Mouse (Mus musculus): ENCODE measurements around the gene Hmx2.

Gene Hmx2

DNA sequence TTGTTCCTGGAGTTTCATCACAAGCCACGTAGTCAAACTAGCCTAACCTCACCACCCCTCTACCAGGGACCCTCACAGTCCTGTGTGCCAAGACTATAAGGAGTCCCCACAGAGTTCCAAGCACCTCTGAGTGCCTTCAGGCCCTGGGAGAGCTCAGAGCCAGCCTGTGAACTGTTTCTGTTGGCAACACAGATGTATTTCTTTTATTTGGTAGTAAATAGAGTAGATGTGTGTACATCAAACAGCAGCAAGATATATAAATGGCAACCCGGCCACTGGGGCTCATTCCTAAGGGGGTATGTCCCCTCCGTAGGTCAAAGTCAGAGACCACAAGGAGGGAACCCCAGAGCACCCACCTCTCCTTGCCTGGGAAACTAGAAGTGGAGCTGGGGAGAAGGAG lies at the start of gene Hmx2:
Gene Hmx2, plus strand, starts transcription at position 301 of the 400 bp plus-strand sequence.
- DNase-seq (ENCODE audit: low spot score), result no peak

DNA sequence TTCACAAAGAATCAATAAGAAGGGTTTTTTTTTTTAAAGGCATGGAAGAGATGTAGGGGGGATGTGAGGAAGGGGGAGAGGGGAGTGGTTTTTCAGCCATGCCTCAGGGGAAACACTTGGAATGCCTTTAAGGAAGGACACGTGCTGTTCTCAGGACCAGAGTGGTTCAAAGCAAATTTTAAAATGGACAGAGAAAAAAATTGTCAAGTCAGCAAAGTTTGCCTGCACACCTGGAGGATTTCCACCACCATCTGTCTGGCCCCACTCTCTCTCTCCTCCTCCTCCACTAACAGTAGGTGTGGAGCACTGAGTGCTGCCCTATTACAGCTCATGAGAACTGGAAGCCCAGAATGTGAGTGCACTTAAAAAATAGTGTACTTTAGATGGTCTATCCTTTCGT lies 44.8 kb upstream of the Hmx2 start:
- no peak for DNase-seq (ENCODE audit: low spot score)

DNA sequence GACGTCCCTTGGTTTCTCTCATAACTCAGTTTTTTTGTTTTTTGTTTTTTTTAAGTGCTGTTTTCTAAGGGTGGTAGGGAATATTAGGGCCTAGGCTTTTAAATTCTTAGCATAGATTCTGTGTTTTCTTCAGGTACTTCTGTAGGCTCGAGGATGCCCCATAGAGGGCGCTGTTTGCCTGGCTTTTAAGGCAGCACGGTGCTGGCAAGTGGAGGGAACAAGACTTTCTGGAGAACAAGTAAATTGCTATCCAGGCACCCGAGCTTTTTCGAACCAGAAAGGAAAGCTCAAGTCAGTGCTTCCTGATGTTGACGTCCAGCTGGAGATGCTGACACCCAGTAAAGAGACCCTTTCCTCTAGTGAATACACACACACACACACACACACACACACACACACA lies 8.6 kb upstream of the Hmx2 start:
- peak; percentile 93 for DNase-seq (ENCODE audit: low spot score)

DNA sequence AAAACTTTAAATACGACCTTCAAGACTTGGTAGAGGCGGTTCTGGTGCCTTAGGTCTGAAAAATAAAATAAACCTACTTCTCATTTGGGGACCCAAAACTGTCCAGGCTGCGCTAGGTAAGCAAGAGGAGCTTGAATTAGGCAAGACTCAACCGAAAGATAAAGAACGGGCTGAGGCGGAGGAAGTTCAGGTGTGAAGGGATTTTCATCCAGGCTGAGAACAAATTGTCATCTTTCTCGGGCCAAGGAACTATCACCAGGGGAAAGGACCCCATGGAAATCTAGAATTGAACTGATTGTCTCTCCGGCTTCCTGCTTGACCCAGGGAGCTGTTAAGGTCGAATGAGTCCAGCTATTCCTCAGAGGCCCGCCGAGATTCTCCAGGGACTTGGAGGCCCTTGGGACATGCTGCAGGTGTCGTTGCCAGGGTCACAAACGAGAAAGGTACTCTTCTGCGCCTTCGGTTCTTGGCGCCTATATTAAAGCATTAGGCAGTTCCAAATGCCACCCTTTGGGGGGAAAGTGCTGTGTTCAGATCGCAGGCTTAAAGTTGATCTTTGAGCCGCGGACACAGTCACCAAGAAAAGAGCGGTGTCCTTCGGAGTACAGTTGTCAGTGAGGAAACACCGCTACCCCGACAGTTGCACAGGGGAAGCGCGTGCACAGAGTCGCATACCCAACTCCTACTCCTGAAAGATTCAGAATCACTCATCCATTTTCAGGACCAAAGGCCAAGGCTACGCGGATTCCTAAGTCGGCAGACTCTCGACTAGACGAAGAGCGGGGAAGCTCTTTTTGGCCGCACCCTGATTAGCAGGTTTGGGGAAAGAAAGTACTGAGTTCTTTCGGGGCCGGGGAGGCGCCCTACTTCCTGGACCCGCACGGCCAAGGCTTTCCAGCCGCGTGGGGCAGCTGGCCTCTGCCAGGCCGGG lies 7.1 kb upstream of the Hmx2 start:
- DNase-seq (ENCODE audit: low spot score), result no peak

DNA sequence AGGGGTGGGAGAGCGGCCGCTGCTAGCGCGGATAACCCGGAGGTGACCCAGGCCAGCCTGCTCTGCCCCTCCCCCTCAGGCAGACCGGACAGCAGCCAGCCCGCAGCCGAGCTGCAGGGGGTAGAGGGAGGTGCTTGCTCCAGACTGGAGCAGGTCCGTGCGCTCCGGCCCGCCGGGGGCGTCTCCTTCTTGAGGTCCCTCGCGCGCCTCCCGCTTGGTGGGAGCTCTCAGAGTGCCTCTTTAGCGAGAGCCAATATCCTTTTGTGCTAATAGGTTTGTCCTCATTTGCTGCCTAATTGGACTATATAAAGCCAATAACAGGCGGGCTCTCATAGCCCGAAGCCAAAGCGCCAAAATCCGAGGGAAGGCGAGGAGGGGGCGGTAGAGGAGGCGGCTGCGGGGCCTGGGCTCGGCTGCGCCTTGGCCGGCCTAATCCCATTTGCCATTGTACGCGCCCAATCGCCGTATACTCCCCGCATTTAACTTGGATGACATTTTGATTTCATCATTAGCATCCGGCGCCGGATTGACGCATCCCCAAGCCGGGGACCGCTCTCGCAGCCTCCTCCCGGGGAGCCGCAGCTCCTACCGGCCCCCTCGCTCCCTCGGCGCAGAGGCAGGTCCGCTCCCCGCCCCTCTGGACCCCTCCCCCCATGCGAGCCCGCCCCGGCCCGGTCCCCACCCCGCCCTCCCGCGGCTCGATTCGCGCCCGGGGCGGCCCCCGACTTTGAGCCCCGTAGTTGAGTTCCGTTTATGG lies 6.3 kb upstream of the Hmx2 start, which contains the start of gene Hmx3:
Gene Hmx3, plus strand, starts transcription at position 753 of the 757 bp plus-strand sequence.
- no peak for DNase-seq (ENCODE audit: low spot score)

DNA sequence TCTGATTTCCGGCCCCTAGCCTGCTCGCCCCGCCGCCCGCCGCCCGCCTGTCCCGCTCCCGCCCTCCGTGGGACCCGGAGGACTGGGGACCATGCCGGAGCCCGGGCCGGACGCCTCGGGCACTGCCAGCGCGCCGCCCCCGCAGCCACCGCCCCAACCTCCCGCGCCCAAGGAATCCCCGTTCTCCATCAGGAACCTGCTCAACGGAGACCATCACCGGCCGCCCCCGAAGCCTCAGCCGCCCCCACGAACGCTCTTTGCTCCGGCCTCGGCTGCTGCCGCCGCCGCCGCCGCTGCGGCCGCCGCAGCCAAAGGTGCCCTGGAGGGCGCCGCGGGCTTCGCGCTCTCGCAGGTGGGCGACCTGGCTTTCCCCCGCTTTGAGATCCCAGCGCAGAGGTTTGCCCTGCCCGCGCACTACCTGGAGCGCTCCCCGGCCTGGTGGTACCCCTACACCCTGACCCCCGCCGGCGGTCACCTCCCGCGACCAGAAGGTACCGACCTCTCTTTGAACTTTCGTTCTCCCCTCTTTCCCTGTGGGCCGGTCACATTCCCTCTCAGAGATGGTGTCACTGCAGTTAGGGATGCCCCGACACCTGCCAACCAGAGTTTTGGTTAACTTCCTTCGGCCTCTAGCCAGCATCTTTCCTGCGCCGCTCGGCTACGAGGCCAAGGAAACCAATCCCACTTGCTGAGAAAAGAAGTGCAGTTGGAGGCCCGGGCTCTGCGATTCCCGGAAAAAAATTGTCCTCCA lies 5.5 kb upstream of the Hmx2 start:
- DNase-seq (ENCODE audit: low spot score), result no peak

DNA sequence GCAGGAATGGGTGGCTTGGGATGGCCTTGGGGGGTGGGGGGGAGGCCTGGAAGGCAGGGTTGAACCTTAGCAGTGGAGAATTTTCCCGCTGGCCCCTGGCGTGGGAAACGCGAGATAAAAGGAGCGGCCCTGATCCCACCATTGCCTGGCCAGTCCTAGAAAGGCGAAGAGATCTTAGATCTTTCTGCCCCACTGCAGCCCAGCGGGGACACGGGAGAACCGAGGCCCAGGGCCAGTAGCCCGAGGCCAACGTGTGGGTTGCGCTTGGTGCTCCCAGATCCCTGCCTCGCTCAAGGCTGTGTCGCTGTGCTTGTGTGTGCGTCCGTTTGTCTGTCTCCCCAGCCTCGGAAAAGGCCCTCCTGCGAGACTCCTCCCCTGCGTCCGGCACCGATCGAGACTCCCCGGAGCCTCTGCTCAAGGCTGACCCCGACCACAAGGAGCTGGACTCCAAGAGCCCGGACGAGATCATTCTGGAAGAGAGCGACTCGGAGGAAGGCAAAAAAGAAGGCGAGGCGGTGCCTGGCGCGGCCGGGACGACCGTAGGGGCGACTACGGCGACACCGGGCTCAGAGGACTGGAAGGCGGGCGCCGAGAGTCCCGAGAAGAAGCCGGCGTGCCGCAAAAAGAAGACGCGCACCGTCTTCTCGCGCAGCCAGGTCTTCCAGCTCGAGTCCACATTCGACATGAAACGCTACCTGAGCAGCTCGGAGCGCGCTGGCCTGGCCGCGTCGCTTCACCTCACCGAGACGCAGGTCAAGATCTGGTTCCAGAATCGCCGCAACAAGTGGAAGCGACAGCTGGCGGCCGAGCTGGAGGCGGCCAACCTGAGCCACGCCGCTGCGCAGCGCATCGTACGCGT lies 4.7 kb upstream of the Hmx2 start:
- no peak for DNase-seq (ENCODE audit: low spot score)

DNA sequence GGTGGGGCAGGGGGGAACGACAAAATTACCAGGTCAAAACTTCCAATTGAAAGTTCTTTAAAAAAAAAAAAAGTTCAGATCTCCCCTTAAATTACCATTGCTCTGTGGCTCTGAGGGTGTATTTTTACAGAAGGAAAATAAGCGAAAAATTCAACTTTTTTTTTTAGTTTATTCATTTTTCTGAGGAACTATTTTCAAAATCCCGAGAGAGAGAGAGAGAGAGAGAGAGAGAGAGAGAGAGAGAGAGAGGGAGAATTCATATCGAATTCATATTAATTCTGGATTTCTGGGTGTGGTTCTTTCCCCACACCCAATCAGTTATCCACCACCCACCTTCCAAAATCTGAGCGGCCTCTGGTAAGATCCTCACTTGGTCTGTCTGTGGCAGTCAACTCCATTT lies 3.7 kb upstream of the Hmx2 start:
- no peak for DNase-seq (ENCODE audit: low spot score)

DNA sequence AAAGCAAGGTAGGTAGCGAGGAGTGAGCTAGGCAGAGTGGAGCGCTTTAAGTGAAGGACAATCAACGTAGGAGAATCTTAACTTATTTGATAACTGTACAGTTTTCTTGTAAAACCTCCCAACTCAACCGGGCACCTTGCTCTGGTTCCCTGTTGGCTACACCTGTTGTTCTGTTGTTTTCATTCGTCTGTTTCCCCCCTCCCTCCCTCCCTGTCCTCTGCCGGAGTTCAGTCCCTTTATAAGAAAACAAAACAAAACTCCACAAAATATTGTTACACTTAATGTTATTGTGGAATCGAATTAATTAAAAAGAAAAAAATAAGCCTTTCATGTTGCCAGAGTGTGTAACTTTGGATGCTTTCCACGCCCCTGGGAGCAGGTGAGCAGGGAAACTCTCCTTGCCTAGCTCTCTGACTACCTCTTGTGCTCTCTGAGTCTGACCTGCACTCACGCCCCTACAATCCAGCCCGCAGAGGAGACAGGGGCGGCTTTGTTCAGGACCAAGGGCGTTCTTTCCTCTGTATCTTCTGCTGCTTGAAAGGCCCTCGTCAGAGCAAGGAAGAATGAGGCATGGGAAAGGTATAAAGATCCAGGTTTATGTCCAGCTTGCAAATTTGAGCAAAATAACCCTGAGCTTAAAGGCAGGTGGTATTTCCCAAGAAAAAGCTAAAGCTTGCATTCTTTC lies 2.7 kb upstream of the Hmx2 start:
- DNase-seq (ENCODE audit: low spot score), result no peak

DNA sequence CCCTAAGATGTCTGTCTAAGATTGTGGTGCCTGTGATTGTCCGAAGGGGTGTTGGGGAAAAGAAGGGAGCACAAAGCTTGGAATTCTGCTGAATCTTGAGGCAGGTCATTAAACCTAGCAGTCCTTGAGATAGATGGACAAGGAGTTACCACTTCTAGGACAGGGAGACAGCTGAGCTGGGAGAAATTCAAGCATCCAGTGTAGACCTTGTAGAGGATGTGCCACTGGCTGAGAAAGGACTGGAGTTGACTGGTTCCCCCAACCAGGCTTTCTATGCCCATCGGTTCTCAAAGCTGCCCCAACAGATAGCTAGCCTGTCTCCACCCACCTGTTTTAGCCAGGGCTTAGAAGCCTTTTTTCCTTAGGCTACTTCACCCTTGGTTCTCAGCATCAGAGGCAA lies 2.1 kb upstream of the Hmx2 start:
- DNase-seq (ENCODE audit: low spot score), result no peak

DNA sequence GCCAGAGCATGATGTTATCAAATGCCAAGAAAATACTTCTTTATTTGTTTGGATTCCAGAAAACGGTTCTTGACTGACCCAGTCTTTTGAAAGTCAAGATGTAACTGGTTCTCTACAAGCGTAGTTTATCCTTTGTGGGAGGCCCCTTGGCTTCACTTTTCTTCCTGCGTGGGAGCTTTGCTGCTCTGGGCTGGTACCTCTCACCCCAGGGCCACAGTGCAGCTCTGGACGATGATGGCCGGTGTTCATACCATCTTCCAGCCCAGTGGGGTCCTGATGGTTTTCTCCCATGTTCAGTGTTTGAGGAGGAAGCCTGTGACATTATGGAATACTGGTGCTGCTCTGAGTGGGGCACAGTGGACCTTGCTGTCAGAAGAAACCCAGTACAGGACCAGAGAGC lies 1.1 kb upstream of the Hmx2 start:
- no peak for DNase-seq (ENCODE audit: low spot score)

DNA sequence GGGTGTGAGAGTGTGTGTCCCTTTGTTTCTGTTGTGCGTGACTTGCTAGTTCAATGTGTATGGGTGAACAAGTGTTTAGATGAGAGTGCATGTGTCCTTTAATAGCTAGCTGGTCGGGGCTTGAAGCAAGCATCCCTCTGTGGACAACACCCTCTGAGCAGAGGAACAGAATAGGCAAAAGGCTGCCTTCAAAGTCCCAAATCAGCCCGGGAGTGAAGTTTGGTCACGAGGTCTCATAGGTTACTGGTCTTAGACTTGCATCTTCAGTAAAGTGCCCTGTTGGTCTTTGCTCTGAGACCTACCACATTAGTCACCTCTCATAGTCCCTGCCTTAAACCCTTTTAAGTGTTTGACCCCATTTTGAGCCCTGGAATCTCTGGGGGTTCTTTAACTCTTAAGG lies 2.9 kb downstream of the Hmx2 start:
- no peak for DNase-seq (ENCODE audit: low spot score)

DNA sequence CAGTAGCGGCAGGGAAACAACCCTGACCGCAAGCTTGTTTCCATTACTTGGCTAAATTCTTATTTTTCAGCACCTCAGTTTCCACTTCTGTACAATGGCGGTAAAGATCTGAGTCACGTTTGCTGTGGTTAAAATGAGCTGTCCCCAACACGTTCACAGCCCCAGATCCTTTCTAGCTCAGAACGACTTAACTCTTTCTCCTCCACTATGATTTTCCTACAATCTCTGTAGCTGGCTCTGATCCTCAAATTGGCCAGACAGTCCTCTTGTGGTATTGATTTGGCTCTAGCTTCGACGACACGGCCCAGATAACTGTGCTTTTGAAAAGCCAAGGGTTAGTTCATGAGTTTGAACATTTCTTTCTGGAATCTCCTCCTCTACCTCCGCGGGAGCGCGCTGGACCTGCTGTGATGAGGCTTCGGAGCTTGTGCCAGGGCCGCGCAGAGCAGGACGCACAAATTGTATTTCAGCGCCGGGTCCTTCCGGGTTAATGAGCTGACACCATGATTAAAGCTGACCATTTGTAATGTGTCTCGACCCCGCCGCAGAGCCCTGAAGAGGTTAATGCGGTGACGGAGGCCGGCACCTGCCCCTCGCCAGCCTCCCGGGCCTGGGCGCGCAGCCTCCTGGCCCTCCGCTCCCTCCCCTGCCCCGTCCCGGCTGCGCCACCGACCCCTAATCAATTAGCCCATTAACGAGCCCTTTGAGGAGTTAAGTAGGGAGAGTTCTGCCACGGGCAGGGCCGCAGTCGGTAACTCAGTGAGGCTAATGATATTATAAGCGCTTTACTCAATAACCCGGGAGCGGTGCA lies 3.6 kb downstream of the Hmx2 start:
- no peak for DNase-seq (ENCODE audit: low spot score)

DNA sequence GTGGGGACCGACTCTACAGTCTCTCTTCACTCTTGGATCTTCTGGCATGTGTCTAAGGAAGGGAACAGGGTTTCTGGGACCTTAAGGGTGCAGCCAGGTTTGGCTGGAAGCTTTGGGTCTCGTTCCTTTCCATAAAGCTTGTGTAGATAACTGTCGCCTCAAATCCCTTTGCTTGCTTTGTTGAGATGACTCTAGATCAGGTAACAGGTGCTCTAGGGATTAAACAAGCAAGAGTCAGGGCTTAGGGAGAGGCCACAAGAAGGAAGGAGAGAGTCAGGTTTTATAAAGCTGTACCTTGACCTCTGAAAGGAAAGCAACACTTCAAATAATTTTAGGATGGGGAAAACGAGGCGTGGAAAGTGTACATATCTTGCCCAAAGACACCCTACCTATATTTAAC lies 4.2 kb downstream of the Hmx2 start:
- DNase-seq (ENCODE audit: low spot score), result no peak

DNA sequence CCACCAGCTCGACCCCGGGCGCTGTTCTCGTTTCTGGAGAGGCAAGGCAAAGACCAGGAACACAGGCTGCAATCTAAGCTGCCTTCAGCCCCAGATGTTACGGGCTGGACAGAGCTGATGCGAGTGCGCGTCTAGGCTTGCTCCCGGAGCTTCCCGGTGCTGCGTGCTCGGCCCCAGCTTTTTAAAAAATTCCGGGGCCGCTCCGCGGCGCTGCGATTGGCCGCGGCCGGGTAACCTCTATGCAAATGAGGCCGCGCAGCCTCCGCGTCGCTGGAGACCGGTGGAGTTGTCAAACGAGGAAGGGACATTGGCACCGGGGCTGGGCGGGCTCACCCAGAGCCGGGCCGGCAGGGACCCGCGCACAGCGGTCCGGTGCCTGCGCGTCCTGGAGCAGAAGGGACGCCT lies 5.2 kb downstream of the Hmx2 start:
- no peak for DNase-seq (ENCODE audit: low spot score)

DNA sequence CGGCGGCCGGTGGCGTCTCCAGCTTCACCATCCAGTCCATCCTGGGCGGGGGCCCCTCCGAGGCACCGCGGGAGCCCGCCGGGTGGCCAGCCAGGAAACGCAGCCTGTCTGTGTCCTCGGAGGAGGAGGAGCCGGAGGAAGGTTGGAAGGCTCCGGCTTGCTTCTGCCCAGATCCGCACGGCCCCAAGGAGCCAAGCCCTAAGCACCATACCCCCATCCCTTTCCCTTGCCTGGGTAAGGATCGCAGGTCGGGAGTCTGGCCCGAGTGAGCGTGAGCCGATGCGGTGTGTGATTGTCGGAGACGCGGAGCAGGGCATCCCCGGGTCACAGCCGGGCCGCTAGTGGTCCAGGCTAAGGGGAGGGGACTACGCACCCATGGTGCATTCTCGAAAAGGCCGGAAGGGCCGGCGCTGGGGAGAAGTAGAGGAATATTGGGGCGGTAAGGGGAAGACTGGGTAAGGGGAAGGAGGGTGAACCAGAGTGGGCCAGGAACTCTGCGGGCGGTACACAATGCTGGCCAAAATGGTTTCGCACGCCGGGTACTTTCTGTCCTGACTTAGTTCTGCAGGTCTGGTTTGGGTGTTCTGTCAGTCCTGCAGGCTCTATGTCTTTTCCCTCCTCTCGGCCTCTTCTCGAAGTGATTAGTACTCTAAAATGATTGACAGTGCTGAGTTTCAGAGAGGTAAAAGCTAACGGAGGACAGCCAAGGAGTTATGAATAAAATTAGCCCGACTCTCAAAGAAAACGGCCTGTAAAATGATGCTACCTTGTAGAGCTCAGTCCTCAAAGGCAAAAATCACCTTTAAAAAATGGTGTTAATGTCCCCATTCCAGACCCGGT lies 6.0 kb downstream of the Hmx2 start:
- no peak for DNase-seq (ENCODE audit: low spot score)

DNA sequence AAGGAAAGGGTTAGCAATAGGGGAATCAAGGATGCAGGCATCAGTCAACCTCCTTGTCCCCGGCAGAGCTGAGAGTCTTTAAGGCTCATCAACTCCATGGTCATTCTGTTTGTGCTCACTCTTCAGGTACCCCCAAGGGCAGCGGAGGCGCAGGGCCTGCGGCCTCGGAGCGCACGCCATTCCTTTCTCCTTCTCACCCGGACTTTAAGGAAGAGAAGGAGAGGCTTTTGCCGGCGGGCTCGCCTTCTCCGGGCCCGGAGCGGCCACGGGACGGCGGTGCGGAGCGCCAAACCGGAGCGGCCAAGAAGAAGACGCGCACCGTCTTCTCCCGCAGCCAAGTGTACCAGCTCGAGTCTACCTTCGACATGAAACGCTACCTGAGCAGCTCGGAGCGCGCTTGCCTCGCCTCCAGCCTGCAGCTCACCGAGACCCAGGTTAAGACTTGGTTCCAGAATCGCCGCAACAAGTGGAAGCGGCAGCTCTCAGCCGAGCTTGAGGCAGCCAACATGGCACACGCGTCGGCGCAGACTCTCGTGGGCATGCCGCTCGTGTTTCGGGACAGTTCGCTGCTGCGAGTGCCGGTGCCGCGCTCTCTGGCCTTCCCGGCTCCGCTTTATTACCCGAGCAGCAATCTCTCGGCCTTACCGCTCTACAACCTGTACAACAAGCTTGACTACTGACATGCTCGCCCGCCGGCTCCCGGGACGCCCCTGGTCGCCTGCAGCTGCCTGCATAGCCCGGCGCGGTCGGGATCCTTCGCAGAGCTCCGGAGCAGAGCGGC lies 6.9 kb downstream of the Hmx2 start:
- DNase-seq (ENCODE audit: low spot score), result no peak

DNA sequence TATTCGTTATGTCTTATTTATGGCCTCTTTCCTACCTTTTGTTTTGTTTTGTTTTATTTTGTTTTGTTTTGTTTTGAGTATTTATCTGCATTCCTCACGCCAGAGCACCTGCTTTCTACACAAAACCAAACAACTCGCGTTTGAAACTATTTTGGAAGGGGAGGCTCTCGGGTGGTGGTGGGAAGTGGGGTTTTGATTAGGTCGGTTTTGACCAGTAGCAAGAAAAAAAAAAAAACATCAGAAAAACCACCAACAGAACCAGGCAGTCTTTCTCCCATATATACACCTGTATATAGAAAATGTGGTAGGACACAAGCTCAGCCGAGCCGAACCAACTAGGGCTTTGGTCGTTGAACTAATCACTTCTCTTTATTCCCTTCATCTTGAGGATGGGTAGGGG lies 7.5 kb downstream of the Hmx2 start:
- no peak for DNase-seq (ENCODE audit: low spot score)

All from testis, postnatal 10 days (tissue).